Mouse (Mus musculus) liver, embryonic 14.5 days (tissue): Measurements from ENCODE around the gene Hopx. TPM values are rescaled to one million over a fixed set of nuclear protein-coding genes. Genes with fewer than 3 reads are reported as not detected.
"Not testable (repeated sequence)": the region's sequence is repeated elsewhere in the genome, so short reads cannot be mapped to it uniquely, and the experiment has no call there.

ENCODE experiments used
- ATAC-seq: fragments of 200-750 bp; cut with Nextera tagmentation; 2 replicates; pipeline ENCODE4 v1.8.0; 2017; ENCODE audit warnings: moderate number of reproducible peaks, mild to moderate bottlenecking, moderate library complexity; ENCODE audit not compliant: insufficient read depth
- DNase-seq, 3 experiments: peaks; one replicate each; pipeline ENCODE4 v3.0.0-alpha.2; 2012 to 2013; ENCODE audit warnings: low read depth in 3 of 3, low spot score in 3 of 3
- H3K27ac ChIP-seq: fragments of 300-500 bp; sonication (generic); 2 replicates; pipeline ENCODE4 v1.5.1; 2014; ENCODE audit warnings: moderate library complexity, mild to moderate bottlenecking, control low read depth, inconsistent platforms
- H3K27me3 ChIP-seq: fragments of 300-500 bp; sonication (generic); 2 replicates; pipeline ENCODE4 v1.6.1; 2014; ENCODE audit warnings: mild to moderate bottlenecking, low read length, moderate library complexity; ENCODE audit not compliant: control insufficient read depth, insufficient read depth
- H3K36me3 ChIP-seq: fragments of 300-500 bp; sonication (generic); replicated peaks from 2 replicates; pipeline ENCODE4 v1.6.1; 2014; ENCODE audit warnings: low read depth; ENCODE audit not compliant: control insufficient read depth, insufficient read depth
- H3K4me1 ChIP-seq, 2 experiments: fragments of 200-500 bp in 1 of 2; fragments of 300-500 bp in 1 of 2; sonication (generic) in 1 of 2; replicated peaks; 2 replicates each; pipeline ENCODE4 v1.6.1; 2012 to 2014; ENCODE audit warnings: antibody characterized with exemption in 1 of 2, inconsistent platforms in 1 of 2, low read length in 1 of 2; ENCODE audit not compliant: control insufficient read depth in 2 of 2, insufficient read depth in 2 of 2
- H3K4me2 ChIP-seq: fragments of 300-500 bp; sonication (generic); 2 replicates; pipeline ENCODE4 v1.6.1; 2014; ENCODE audit warnings: low read depth, mild to moderate bottlenecking, control low read depth, moderate library complexity
- H3K4me3 ChIP-seq, 2 experiments: fragments of 200-500 bp in 1 of 2; fragments of 300-500 bp in 1 of 2; sonication (generic) in 1 of 2; 2 replicates each; pipeline ENCODE4 v1.5.1; 2012 to 2014; ENCODE audit warnings: low read depth in 2 of 2, low read length in 2 of 2, mild to moderate bottlenecking in 2 of 2, control low read depth in 1 of 2, inconsistent platforms in 1 of 2, moderate library complexity in 1 of 2; ENCODE audit not compliant: insufficient read depth in 1 of 2
- H3K9ac ChIP-seq: fragments of 300-500 bp; sonication (generic); replicated peaks from 2 replicates; pipeline ENCODE4 v1.6.1; 2014; ENCODE audit warnings: mild to moderate bottlenecking, control low read depth, moderate library complexity
- H3K9me3 ChIP-seq: fragments of 300-500 bp; sonication (generic); 2 replicates; pipeline ENCODE4 v1.6.1; 2016; ENCODE audit warnings: low read length, mixed read lengths; ENCODE audit not compliant: control insufficient read depth
- CTCF ChIP-seq: IDR thresholded peaks from 2 replicates; pipeline ENCODE4 v1.5.1; 2016; ENCODE audit warnings: antibody characterized with exemption, low read depth, control low read depth
- EP300 ChIP-seq: IDR thresholded peaks from 2 replicates; pipeline ENCODE4 v1.6.1; 2016; ENCODE audit warnings: antibody characterized with exemption, low read depth
- WGBS: fragments of 180-500 bp; shearing (Covaris S2); extraction: QIAGEN DNeasy Blood & Tissue Kit; methylation state at CpG from one replicate; pipeline ENCODE4 v1.1.7; 2014; ENCODE audit not compliant: insufficient replicate concordance; 5-methylcytosine and 5-hydroxymethylcytosine counted together
- polyA plus RNA-seq, 2 experiments: library from polyadenylated mRNA; depleted of rRNA in 1 of 2; stranded (reverse) in 1 of 2; unstranded in 1 of 2; fragments of >200 nt; fragmentation: Nextera tagmentation in 1 of 2; extraction: Ambion mirVana in 1 of 2; gene quantifications; 2 replicates each; pipeline versions ENCODE4 v1.2.1 to v1.2.3; 2012 to 2014

Gene Hopx
- polyA plus RNA-seq, 2 experiments: 0.19 to 0.74 TPM

DNA sequence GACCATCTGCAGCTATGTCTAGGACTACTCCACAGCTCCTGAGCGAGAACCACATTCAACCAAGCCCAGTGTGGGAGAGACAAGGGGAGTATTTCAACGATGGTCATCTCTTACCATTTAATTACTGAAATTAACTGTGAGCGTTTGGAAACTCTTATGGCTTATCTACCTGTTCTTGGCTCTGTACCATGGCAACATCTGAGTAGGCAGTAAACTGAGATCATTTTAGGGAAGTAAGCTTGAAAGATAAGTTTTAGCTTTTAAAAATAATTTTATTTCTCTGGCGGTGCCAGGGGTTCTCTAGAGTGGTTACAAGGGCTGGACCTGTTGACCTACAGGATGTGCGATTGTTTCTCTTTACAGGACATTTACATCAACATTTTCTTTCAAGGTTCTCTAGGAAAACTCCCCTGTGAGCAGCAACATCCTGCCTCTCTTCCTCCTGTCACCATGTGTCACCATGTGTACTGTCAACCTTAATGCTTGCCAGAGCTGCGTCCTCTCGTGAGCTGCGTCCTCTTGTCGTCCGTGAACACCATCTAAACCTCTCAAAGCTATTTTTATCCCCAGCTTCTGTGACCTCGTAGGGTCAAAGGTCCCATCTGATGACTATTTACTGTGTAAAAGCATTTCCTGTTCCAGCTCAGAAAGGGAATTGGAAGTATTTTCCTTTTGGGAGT lies 15.5 kb downstream of the Hopx start:
- ATAC-seq: no peak

DNA sequence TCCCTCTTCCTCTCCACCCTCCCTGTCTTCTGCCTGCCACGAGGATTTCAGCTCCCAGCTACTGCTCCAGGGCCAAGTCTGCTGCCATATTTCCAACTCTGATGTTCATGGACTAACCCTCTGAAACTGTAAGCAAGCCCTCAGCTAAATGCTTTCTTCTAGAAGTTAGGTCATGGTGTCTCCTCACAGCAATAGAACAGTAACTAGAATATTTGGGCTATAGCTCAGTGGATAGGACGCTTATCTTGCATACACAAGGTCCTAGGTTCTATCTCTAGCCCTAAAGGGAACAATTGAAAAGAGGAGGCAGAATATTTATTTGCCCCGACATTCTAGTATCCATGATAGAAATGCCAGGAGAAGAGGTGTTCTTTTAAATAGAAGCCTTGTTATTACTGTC lies 16.0 kb downstream of the Hopx start:
- H3K9ac ChIP-seq: no peak overlapping the region
- H3K4me2 ChIP-seq: no peak overlapping the region
- peaks cover 0 to 10% of the 10 kb centered on the region in 2 experiments; a peak in 2 of 4 replicates for H3K4me1 ChIP-seq
- DNase-seq: no peak
- no peaks in the 10 kb centered on the region for H3K36me3 ChIP-seq
- H3K27ac ChIP-seq: no peak overlapping the region
- no peak overlapping the region for H3K4me3 ChIP-seq
- H3K27me3 ChIP-seq: peaks cover 16% of the 10 kb centered on the region
- no peak for ATAC-seq
- H3K9me3 ChIP-seq: no peaks in the 10 kb centered on the region
- WGBS: 54% methylated on average over 3 of the region's 3 CpGs
- TF ChIP-seq CTCF (no peak), EP300 (no peak)

More for the DNA sequence above, 15.5 kb downstream of the Hopx start:
- H3K27me3 ChIP-seq: peaks cover 14% of the 10 kb centered on the region
- no peaks in the 10 kb centered on the region for H3K9me3 ChIP-seq
- no peak overlapping the region for H3K4me3 ChIP-seq
- H3K4me1 ChIP-seq: peaks cover 0 to 10% of the 10 kb centered on the region in 2 experiments; a peak in 2 of 4 replicates
- H3K4me2 ChIP-seq: no peak overlapping the region
- no peaks in the 10 kb centered on the region for H3K36me3 ChIP-seq
- 30% methylated on average over 11 of the region's 11 CpGs for WGBS
- TF ChIP-seq CTCF: no peak
- TF ChIP-seq EP300: no peak
- H3K9ac ChIP-seq: no peak overlapping the region
- no peak overlapping the region for H3K27ac ChIP-seq
- no peak for DNase-seq

DNA sequence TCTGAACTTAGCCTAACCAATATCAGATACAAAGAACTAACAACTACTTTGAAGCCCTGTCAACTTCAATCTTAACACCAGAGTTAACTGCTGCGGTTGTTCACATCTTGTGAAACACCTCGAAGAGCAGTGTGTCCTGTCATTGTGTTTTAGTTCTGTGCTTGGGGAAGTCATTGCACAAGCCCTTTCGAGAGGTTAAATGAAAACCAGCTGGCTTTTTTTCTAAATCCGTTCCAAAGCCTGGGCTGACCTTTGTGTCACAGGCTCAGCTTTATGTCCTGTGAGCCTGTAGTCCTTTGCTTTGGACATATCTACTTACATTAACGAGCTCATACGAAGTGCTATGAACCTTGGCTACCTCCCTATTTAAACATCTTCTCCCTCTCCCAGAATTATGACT lies 17.2 kb downstream of the Hopx start:
- H3K27ac ChIP-seq: no peak overlapping the region
- DNase-seq (peak in 1 of 3 experiments; percentile 29), ATAC-seq (no peak)
- H3K4me1 ChIP-seq: peaks cover 0 to 10% of the 10 kb centered on the region in 2 experiments; a peak in 2 of 4 replicates
- H3K27me3 ChIP-seq: peaks cover 18% of the 10 kb centered on the region
- H3K36me3 ChIP-seq: no peaks in the 10 kb centered on the region
- no peak overlapping the region for H3K4me2 ChIP-seq
- 36% methylated on average over 6 of the region's 6 CpGs for WGBS
- H3K9me3 ChIP-seq: no peaks in the 10 kb centered on the region
- TF ChIP-seq CTCF (no peak), EP300 (no peak)
- no peak overlapping the region for H3K4me3 ChIP-seq
- no peak overlapping the region for H3K9ac ChIP-seq

DNA sequence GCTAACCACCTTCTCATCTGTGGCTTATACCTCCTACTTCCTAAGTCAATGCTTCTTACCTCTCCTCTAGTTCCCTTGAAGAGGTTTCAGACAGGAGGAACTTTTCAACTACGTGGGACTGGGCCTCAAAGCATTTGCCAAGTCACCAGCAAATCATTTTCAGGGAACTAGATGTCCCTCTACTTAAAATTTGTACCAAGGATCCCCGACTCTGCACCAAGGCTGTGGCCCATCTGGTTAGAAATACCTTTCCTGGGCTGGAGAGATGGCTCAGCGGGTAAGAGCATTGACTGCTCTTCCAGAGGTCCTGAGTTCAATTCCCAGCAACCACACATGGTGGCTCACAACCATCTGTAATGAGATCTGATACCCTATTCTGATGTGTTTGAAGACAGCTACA lies 18.7 kb downstream of the Hopx start:
- not testable (repeated sequence) for H3K9ac ChIP-seq, H3K9me3 ChIP-seq, ATAC-seq, H3K36me3 ChIP-seq, H3K4me3 ChIP-seq, H3K27ac ChIP-seq, H3K4me2 ChIP-seq, DNase-seq
- H3K27me3 ChIP-seq: peaks cover 18% of the 10 kb centered on the region
- H3K4me1 ChIP-seq: peaks cover 0 to 10% of the 10 kb centered on the region in 2 experiments; a peak in 2 of 4 replicates
- 57% methylated on average over 3 of the region's 3 CpGs for WGBS

DNA sequence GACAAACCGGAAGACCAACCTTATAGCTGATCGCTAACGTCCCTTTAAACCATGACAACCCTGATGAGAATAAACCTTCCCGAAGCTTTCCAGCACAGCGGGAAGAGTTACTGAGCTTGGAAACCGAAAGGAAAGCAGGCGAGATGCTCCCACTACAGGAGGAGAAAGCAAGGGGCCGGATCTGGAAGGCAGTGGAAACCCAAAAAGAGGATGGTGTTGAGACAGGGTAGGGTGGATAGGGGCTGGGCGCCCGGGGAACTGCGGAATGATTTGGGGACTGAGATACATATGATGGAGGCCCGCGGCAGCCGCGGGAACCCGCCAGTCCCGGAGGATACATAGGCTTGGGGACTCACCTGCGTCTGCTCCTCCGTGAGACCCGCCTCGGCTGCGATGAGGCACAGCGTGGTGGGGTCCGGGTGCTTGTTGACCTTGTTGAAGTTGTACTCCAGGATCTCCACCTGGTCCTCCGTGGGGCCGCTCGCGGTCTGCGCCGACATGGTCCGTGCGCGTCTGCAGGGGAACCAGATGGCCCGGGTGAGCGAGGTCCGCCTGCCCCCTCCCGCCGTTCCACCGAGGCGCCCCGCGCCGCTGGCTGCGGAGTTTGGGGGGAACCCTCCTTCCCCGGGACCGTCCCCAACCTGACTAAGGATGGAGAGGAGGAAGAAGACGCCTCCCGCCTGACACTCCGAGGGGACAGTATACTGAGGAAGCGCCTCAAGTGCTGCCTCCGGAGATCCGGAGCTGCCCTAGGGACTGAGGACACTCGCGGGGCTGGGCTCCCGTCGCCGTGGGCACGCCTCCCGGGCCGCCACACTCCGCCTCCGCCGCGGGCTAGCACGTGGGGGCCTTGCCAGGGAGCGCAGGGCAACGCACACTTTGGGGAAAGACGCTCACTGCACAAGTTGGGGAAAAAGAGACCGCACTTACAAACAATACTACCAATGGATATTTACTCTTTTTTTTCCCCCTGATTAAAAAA lies 20.1 kb downstream of the Hopx start:
- TF ChIP-seq CTCF (no peak), EP300 (no peak)

More for the DNA sequence above, 20.1 kb downstream of the Hopx start:
- ATAC-seq: peak; percentile 72; the same call in 1 of the 2 replicates
- Histone ChIP-seq H3K9ac (peak overlapping the region; percentile 34), H3K4me2 (peak overlapping the region; percentile 77), H3K27ac (no peak overlapping the region), H3K27me3 (peaks cover 18% of the 10 kb centered on the region), H3K4me1 (peaks cover 0 to 8% of the 10 kb centered on the region in 2 experiments; a peak in 2 of 4 replicates), H3K4me3 (peak overlapping the region; percentile 38 to 56), H3K36me3 (no peaks in the 10 kb centered on the region), H3K9me3 (no peaks in the 10 kb centered on the region)
- whole genome bisulfite sequencing: under 1% methylated on average over 69 of the region's 69 CpGs
- no peak for DNase-seq
